ENCODE assay signal across 10 mouse cellular contexts in genomic region chr17:69672530-69672929, GRCm38 (mm10).
DNase-seq lines count a peak whose midpoint lies in the region; ATAC-seq lines count a peak whose summit lies in the region.
"Had no signal": no experiment of that assay in that cellular context is flagged by ENCODE, and none has a peak within 500 bp of the region (broad histone marks: within the 10 kb centered on the region; RNA-seq: fewer than 3 reads in every experiment).

No protein-coding gene starts in this region.

- no peaks in the 10 kb centered on the region for H3K9me3 ChIP-seq in kidney, embryonic 16.5 days (ENCODE audit: low read length)
- H3K9me3 ChIP-seq in liver, embryonic 12.5 days (replicated peaks), result 0 out of 2 replicates have a peak, but pooled peaks cover 16% of the 10 kb centered on the region
- H3K9me3 ChIP-seq: embryonic facial prominence, embryonic 15.5 days had no signal

- no peak overlapping the region for H3K9ac ChIP-seq in kidney, embryonic 16.5 days (replicated peaks; ENCODE audit: low read length)
- H3K9ac ChIP-seq in liver, embryonic 12.5 days, result no peak overlapping the region
- H3K9ac ChIP-seq: embryonic facial prominence, embryonic 15.5 days; liver, embryonic 13.5 days had no signal

- no peaks in the 10 kb centered on the region for H3K27me3 ChIP-seq in kidney, embryonic 16.5 days (ENCODE audit: insufficient read depth, low read length)
- no peaks in the 10 kb centered on the region for H3K27me3 ChIP-seq in liver, embryonic 12.5 days (replicated peaks)
- H3K27me3 ChIP-seq: embryonic facial prominence, embryonic 15.5 days; liver, embryonic 13.5 days had no signal

- H3K4me3 ChIP-seq in kidney, embryonic 16.5 days (ENCODE audit: low read length), result no peak overlapping the region
- no peak overlapping the region for H3K4me3 ChIP-seq in liver, embryonic 12.5 days
- H3K4me3 ChIP-seq: embryonic facial prominence, embryonic 15.5 days; liver, embryonic 13.5 days had no signal

- WGBS in kidney, embryonic 16.5 days, result 77% methylated on average over 3 of the region's 3 CpGs
- 64% methylated on average over 3 of the region's 3 CpGs for WGBS in liver, embryonic 12.5 days (ENCODE audit: insufficient replicate concordance)

- no peak overlapping the region for H3K4me2 ChIP-seq in kidney, embryonic 16.5 days (replicated peaks; ENCODE audit: low read depth, low read length)
- H3K4me2 ChIP-seq in liver, embryonic 12.5 days, result no peak overlapping the region
- H3K4me2 ChIP-seq: embryonic facial prominence, embryonic 15.5 days; liver, embryonic 13.5 days had no signal

- ATAC-seq in kidney, embryonic 16.5 days (ENCODE audit: low FRiP score, low TSS enrichment), result no peak
- no peak for ATAC-seq in liver, embryonic 12.5 days
- no peak for ATAC-seq in megakaryocyte, adult 5-6 weeks (ENCODE audit: poor library complexity, severe bottlenecking)

- no peak overlapping the region for H3K27ac ChIP-seq in kidney, embryonic 16.5 days (ENCODE audit: low read length)
- no peak overlapping the region for H3K27ac ChIP-seq in liver, embryonic 12.5 days
- H3K27ac ChIP-seq: embryonic facial prominence, embryonic 15.5 days; liver, embryonic 13.5 days had no signal

- no peaks in the 10 kb centered on the region for H3K4me1 ChIP-seq in kidney, embryonic 16.5 days (ENCODE audit: insufficient read depth, low read length)
- H3K4me1 ChIP-seq in liver, embryonic 12.5 days, result no peaks in the 10 kb centered on the region
- H3K4me1 ChIP-seq: embryonic facial prominence, embryonic 15.5 days; liver, embryonic 13.5 days had no signal

- H3K36me3 ChIP-seq in kidney, embryonic 16.5 days (ENCODE audit: insufficient read depth, low read length), result no peaks in the 10 kb centered on the region
- no peaks in the 10 kb centered on the region for H3K36me3 ChIP-seq in liver, embryonic 12.5 days
- H3K36me3 ChIP-seq: embryonic facial prominence, embryonic 15.5 days; liver, embryonic 13.5 days had no signal

- peak; percentile 47 to 67 for DNase-seq in kidney, adult 8-10 months
- DNase-seq in adrenal gland, postnatal 36 days, result peak; percentile 61 to 73
- DNase-seq in frontal cortex, postnatal 10 days (ENCODE audit: low spot score in 2 of 2), result peak; percentile 62 to 65
- DNase-seq in layer of hippocampus, postnatal 14 days (ENCODE audit: low spot score in 2 of 2), result peak; percentile 74 to 87
- DNase-seq in right cerebral cortex, postnatal 14 days, result peak; percentile 48
- DNase-seq: liver, embryonic 13.5 days had no signal
